Mouse (Mus musculus): ENCODE results near the gene Slc2a3. TPM values are rescaled to one million over a fixed set of nuclear protein-coding genes. Genes with fewer than 3 reads are reported as not detected.
"Not testable (repeated sequence)": the region's sequence is repeated elsewhere in the genome, so short reads cannot be mapped to it uniquely, and the experiment has no call there.

The Slc2a3 gene
- polyA plus RNA-seq, 1 experiment from 2014 or later, result 29.2 TPM

DNA sequence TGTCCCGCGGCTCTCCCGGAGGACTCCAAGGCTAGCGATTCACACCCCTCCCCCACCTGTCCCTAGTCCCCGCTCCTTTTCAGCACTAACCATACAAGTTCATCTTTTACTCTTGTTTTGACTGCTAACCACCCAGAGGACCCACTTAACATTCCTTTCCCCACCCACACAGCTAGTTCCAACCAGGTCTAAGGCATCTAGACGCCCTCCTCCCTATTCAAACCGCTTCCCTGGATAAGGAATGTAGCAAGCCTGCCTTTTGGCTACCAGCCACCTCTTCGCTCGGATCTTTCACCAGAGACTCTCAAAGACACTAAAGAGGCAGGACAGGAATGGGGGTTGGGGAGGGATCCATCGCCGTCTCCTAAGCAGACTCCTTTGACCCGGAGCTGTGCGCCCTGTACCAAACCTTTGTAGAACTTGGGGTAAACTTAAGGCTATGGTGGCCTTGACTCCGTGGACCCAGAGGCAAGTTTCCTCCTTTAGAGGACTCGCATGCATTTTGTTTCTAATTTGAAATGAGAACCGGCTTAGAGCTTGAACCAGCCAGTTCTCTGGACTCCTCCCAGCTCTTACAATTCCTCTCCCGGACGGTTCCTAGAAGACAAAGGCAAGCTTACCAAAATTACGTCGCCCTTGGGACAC is 98.8 kb downstream of the Slc2a3 start:
- 5% methylated on average over 20 of the region's 20 CpGs for WGBS
- Histone ChIP-seq H3K4me2 (replicated peaks; ENCODE audit: low read depth, low read length) (peak overlapping the region; percentile 17; the same call in 1 of the 2 replicates), H3K9ac (ENCODE audit: low read depth, low read length) (0 out of 2 replicates have a peak overlapping the region, but pooled peaks have one; percentile 19), H3K27ac (ENCODE audit: low read depth, low read length) (0 out of 2 replicates have a peak overlapping the region, but pooled peaks have one; percentile 24), H3K36me3 (ENCODE audit: control insufficient read depth, insufficient read depth, low read length) (no peaks in the 10 kb centered on the region), H3K4me1 (replicated peaks; ENCODE audit: control insufficient read depth, insufficient read depth, low read length) (no peaks in the 10 kb centered on the region), H3K9me3 (ENCODE audit: control insufficient read depth, low read length) (no peaks in the 10 kb centered on the region), H3K4me3 (ENCODE audit: low read depth, low read length) (no peak overlapping the region), H3K27me3 (ENCODE audit: control insufficient read depth, insufficient read depth, low read length) (peaks cover 3% of the 10 kb centered on the region; the same call in 1 of the 2 replicates)
- peak; percentile 46 for DNase-seq (ENCODE audit: low spot score)
- ATAC-seq (ENCODE audit: low FRiP score), result peak; percentile 35; the same call in 1 of the 2 replicates

DNA sequence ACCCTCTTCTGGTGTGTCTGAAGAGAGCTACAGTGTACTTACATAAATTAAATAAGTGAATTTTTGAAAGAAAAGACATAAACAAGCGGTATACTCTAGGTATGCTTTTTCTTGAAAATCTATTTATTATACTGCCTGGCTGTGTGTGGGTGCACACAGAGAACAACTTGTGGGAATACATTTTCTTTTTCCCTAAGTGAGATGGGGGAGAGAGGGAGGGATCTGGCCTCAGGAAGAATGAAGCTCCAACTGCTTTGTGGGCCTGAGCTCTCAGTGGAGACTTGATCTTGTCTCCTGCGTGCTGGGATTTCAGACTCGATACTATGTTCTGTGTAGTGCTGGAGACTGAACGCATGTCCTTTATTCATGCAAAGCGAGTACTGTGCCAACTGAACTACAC is 99.6 kb downstream of the Slc2a3 start:
- WGBS, result 90% methylated on average over 5 of the region's 5 CpGs
- Histone ChIP-seq H3K9ac (ENCODE audit: low read depth, low read length) (no peak overlapping the region), H3K27ac (ENCODE audit: low read depth, low read length) (no peak overlapping the region), H3K4me3 (ENCODE audit: low read depth, low read length) (no peak overlapping the region), H3K27me3 (ENCODE audit: control insufficient read depth, insufficient read depth, low read length) (no peaks in the 10 kb centered on the region), H3K36me3 (ENCODE audit: control insufficient read depth, insufficient read depth, low read length) (no peaks in the 10 kb centered on the region), H3K9me3 (ENCODE audit: control insufficient read depth, low read length) (no peaks in the 10 kb centered on the region), H3K4me1 (replicated peaks; ENCODE audit: control insufficient read depth, insufficient read depth, low read length) (no peaks in the 10 kb centered on the region), H3K4me2 (replicated peaks; ENCODE audit: low read depth, low read length) (no peak overlapping the region)
- ATAC-seq (ENCODE audit: low FRiP score) (no peak), DNase-seq (ENCODE audit: low spot score) (no peak)

DNA sequence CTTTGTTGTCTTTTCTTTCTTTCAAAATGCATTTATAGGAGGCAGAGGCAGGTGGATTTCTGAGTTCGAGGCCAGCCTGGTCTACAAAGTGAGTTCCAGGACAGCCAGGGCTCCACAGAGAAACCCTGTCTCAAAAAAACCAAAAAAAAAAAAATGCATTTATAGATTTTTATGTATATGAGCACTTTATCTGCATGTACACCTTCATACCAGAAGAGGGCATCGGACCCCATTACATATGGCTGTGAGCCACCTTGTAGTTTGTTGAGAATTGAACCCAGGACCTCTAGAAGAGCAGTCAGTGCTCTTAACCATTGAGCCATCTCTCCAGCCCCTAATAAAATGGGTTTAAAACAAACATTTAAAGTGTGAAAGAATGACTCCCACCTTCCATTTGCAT is 101.8 kb downstream of the Slc2a3 start:
- H3K4me1 ChIP-seq (replicated peaks; ENCODE audit: control insufficient read depth, insufficient read depth, low read length); H3K9ac ChIP-seq (ENCODE audit: low read depth, low read length); H3K9me3 ChIP-seq (ENCODE audit: control insufficient read depth, low read length); H3K4me2 ChIP-seq (replicated peaks; ENCODE audit: low read depth, low read length); DNase-seq (ENCODE audit: low spot score); H3K36me3 ChIP-seq (ENCODE audit: control insufficient read depth, insufficient read depth, low read length); H3K27ac ChIP-seq (ENCODE audit: low read depth, low read length); H3K4me3 ChIP-seq (ENCODE audit: low read depth, low read length); ATAC-seq (ENCODE audit: low FRiP score); H3K27me3 ChIP-seq (ENCODE audit: control insufficient read depth, insufficient read depth, low read length): not testable (repeated sequence)
- WGBS, result 86% methylated on average over 2 of the region's 2 CpGs

DNA sequence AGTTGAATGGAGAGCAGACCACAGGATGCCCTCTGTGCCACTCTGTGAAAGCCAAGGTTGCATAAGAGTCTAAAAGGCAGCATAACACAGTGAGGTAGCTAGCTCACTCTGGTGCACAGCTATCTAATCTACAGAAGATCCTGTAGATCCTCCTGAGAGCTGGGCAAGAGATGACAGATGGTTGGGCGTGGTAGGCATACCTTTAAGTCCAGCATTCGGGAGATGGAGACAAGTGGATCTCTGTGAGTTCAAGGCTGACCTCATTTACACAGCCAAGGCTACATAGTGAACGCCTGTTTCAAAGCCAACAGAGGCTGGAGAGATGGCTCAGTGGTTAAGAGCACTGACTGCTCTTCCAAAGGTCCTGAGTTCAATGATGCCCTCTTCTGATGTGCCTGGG is 106.0 kb downstream of the Slc2a3 start:
- Histone ChIP-seq H3K9ac (ENCODE audit: low read depth, low read length) (no peak overlapping the region), H3K27ac (ENCODE audit: low read depth, low read length) (no peak overlapping the region), H3K27me3 (ENCODE audit: control insufficient read depth, insufficient read depth, low read length) (no peaks in the 10 kb centered on the region), H3K4me2 (replicated peaks; ENCODE audit: low read depth, low read length) (no peak overlapping the region), H3K4me1 (replicated peaks; ENCODE audit: control insufficient read depth, insufficient read depth, low read length) (no peaks in the 10 kb centered on the region), H3K4me3 (ENCODE audit: low read depth, low read length) (no peak overlapping the region), H3K36me3 (ENCODE audit: control insufficient read depth, insufficient read depth, low read length) (no peaks in the 10 kb centered on the region), H3K9me3 (ENCODE audit: control insufficient read depth, low read length) (no peaks in the 10 kb centered on the region)
- no peak for ATAC-seq (ENCODE audit: low FRiP score)
- DNase-seq (ENCODE audit: low spot score), result no peak
- WGBS, result 92% methylated on average over 3 of the region's 3 CpGs

DNA sequence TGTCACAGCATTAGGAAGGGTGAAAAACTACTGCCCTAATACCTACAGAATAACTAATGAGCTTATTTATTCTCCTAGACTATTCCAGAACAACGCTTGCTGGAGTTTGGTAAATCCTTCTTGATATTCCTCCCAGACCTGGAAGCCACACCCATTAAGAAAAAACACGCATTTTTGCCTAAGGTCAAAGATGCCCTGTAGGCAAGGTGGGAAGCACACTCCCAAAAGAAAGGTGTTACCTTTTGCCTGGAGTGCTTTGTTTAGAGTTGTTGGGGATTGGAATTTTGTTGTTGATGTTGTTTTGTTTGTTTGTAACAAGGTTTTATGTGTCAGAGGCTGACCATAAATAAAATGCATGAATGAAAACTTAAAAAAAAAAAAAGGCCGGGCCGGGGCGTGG is 111.4 kb downstream of the Slc2a3 start:
- 89% methylated on average over 5 of the region's 5 CpGs for WGBS
- H3K9ac ChIP-seq (ENCODE audit: low read depth, low read length), result no peak overlapping the region
- no peaks in the 10 kb centered on the region for H3K9me3 ChIP-seq (ENCODE audit: control insufficient read depth, low read length)
- no peak overlapping the region for H3K4me2 ChIP-seq (replicated peaks; ENCODE audit: low read depth, low read length)
- no peak overlapping the region for H3K27ac ChIP-seq (ENCODE audit: low read depth, low read length)
- ATAC-seq (ENCODE audit: low FRiP score) (no peak), DNase-seq (ENCODE audit: low spot score) (no peak)
- H3K4me1 ChIP-seq (replicated peaks; ENCODE audit: control insufficient read depth, insufficient read depth, low read length), result no peaks in the 10 kb centered on the region
- H3K36me3 ChIP-seq (ENCODE audit: control insufficient read depth, insufficient read depth, low read length), result no peaks in the 10 kb centered on the region
- no peaks in the 10 kb centered on the region for H3K27me3 ChIP-seq (ENCODE audit: control insufficient read depth, insufficient read depth, low read length)
- no peak overlapping the region for H3K4me3 ChIP-seq (ENCODE audit: low read depth, low read length)

DNA sequence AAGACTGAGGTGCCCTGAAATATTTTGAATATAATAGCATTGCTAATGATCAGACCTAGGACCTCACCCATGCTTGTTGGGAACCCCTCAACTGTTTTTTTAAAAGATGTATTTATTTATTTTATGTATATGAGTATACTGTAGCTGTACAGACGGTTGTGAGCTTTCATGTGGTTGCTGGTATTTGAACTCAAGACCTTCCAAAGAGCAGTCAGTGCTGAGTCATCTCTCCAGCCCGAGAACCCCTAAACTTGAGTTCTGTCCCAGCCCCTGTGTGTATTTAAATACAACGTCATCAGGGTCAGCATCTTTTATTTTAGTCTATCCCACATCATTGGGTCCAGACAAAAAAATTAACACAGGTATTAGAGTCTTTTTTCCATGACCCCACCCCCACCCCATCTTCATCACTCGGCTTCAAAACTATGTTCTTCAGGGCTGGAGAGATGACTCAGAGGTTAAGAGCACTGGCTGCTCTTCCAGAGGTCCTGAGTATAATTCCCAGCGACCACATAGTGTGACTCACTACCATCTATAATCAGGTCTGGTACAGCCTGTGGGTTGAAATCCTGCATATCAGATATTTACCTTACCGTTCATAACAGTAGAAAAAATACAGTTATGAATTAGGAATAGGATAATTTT is 111.9 kb downstream of the Slc2a3 start:
- WGBS, result 89% methylated on average over 6 of the region's 6 CpGs
- no peak for DNase-seq (ENCODE audit: low spot score)

DNA sequence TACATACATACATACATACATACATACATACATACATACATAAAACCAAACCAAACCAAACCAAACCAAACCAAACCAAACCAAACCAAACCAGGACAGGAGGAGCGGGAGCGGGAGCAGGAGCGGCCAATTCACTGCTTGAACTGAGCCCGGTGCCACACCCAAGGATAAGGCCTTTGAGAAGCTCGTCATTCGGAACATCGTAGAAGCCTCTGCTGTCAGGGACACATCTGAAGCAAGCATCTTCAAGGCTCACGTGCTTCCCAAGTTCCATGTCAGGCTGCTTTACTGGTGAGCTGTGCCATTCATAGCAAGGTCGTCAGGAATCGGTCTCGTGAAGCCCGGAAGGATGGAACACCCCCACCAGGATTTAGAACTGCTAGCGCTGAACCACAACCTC is 114.7 kb downstream of the Slc2a3 start:
- no peaks in the 10 kb centered on the region for H3K27me3 ChIP-seq (ENCODE audit: control insufficient read depth, insufficient read depth, low read length)
- no peaks in the 10 kb centered on the region for H3K36me3 ChIP-seq (ENCODE audit: control insufficient read depth, insufficient read depth, low read length)
- WGBS, result 92% methylated on average over 13 of the region's 13 CpGs

More for the DNA sequence above, 111.9 kb downstream of the Slc2a3 start:
- Histone ChIP-seq H3K4me3 (ENCODE audit: low read depth, low read length) (no peak overlapping the region), H3K27me3 (ENCODE audit: control insufficient read depth, insufficient read depth, low read length) (no peaks in the 10 kb centered on the region), H3K9ac (ENCODE audit: low read depth, low read length) (no peak overlapping the region), H3K27ac (ENCODE audit: low read depth, low read length) (no peak overlapping the region), H3K9me3 (ENCODE audit: control insufficient read depth, low read length) (no peaks in the 10 kb centered on the region), H3K36me3 (ENCODE audit: control insufficient read depth, insufficient read depth, low read length) (no peaks in the 10 kb centered on the region), H3K4me1 (replicated peaks; ENCODE audit: control insufficient read depth, insufficient read depth, low read length) (no peaks in the 10 kb centered on the region), H3K4me2 (replicated peaks; ENCODE audit: low read depth, low read length) (no peak overlapping the region)
- ATAC-seq (ENCODE audit: low FRiP score), result no peak

DNA sequence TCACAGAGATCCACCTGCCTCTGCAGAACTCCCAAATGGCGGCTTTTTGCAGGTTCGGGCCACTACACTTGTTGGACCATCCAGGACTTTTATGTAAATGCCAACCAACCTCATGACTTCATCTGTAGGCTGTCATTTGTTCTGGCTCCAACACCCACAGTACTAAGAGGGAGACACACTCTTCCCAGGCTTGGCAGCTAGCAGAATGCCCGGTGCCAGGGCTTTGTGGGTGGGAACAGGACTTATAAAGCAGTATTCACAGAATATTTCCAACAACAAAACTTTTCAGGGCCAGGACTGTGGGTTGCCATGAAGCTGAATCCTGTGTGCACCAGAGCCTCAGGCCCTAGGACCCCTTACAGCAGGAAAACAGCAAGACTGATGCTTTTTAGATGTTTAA is 118.8 kb downstream of the Slc2a3 start:
- Histone ChIP-seq H3K27me3 (ENCODE audit: control insufficient read depth, insufficient read depth, low read length) (no peaks in the 10 kb centered on the region), H3K27ac (ENCODE audit: low read depth, low read length) (no peak overlapping the region)
- 90% methylated on average over 3 of the region's 3 CpGs for WGBS

More for the DNA sequence above, 114.7 kb downstream of the Slc2a3 start:
- ATAC-seq (ENCODE audit: low FRiP score) (no peak), DNase-seq (ENCODE audit: low spot score) (no peak)
- Histone ChIP-seq H3K9ac (ENCODE audit: low read depth, low read length) (no peak overlapping the region), H3K4me3 (ENCODE audit: low read depth, low read length) (no peak overlapping the region), H3K4me1 (replicated peaks; ENCODE audit: control insufficient read depth, insufficient read depth, low read length) (no peaks in the 10 kb centered on the region), H3K9me3 (ENCODE audit: control insufficient read depth, low read length) (no peaks in the 10 kb centered on the region), H3K4me2 (replicated peaks; ENCODE audit: low read depth, low read length) (no peak overlapping the region), H3K27ac (ENCODE audit: low read depth, low read length) (no peak overlapping the region)

More for the DNA sequence above, 118.8 kb downstream of the Slc2a3 start:
- no peak overlapping the region for H3K4me3 ChIP-seq (ENCODE audit: low read depth, low read length)
- H3K9ac ChIP-seq (ENCODE audit: low read depth, low read length), result no peak overlapping the region
- H3K36me3 ChIP-seq (ENCODE audit: control insufficient read depth, insufficient read depth, low read length), result no peaks in the 10 kb centered on the region
- DNase-seq (ENCODE audit: low spot score) (no peak), ATAC-seq (ENCODE audit: low FRiP score) (no peak)
- no peaks in the 10 kb centered on the region for H3K9me3 ChIP-seq (ENCODE audit: control insufficient read depth, low read length)
- H3K4me2 ChIP-seq (replicated peaks; ENCODE audit: low read depth, low read length), result no peak overlapping the region
- H3K4me1 ChIP-seq (replicated peaks; ENCODE audit: control insufficient read depth, insufficient read depth, low read length), result no peaks in the 10 kb centered on the region

Measured in hindbrain, embryonic 11.5 days (tissue).